Mouse (Mus musculus) CH12.LX (cell line): ENCODE results near the gene Gclm.

Experiments
- CTCF ChIP-seq, 2 experiments: IDR thresholded peaks in 1 of 2; conservative IDR thresholded peaks in 1 of 2; 2 replicates each; pipeline ENCODE4 v1.5.1; 2011 to 2012; ENCODE audit warnings: low read depth in 2 of 2, low read length in 2 of 2, improper control_type of control experiment in 1 of 2, inconsistent platforms in 1 of 2, mild to moderate bottlenecking in 1 of 2, moderate library complexity in 1 of 2
- EP300 ChIP-seq: IDR thresholded peaks from 2 replicates; pipeline ENCODE4 v1.6.1; 2011; ENCODE audit warnings: low read length, improper control_type of control experiment
- RAD21 ChIP-seq: IDR thresholded peaks from 2 replicates; pipeline ENCODE4 v1.6.1; 2011; ENCODE audit warnings: low read depth, mild to moderate bottlenecking, low read length, improper control_type of control experiment, moderate library complexity
- TBP ChIP-seq: conservative IDR thresholded peaks from 2 replicates; pipeline ENCODE4 v1.6.1; 2011; ENCODE audit warnings: low read depth, low read length, improper control_type of control experiment

- TF ChIP-seq TBP: no peak
- no peak for TF ChIP-seq EP300
- TF ChIP-seq RAD21: no peak
- TF ChIP-seq CTCF (conservative IDR thresholded peaks at IDR 0.05 in 1 of 2, IDR thresholded peaks at IDR 0.05 in 1 of 2; ENCODE audit: low read depth in 2 of 2, low read length in 2 of 2): no peak
Measured at GRCm38 (mm10) chr3:122273407-122274240, 28.3 kb downstream of the Gclm start.
